Mouse (Mus musculus) ES-Bruce4 (cell line): Measurements from ENCODE around the gene Wdtc1. TPM values are rescaled to one million over a fixed set of nuclear protein-coding genes. Genes with fewer than 3 reads are reported as not detected.

Source experiments
- H3K27ac ChIP-seq: 2 replicates; pipeline ENCODE4 v1.5.1; 2012; ENCODE audit warnings: low read length, inconsistent platforms; ENCODE audit not compliant: insufficient read depth
- H3K27me3 ChIP-seq: 2 replicates; pipeline ENCODE4 v1.6.1; 2012; ENCODE audit warnings: mild to moderate bottlenecking, low read length, inconsistent platforms; ENCODE audit not compliant: control insufficient read depth, poor library complexity, insufficient read depth, severe bottlenecking
- H3K36me3 ChIP-seq: 2 replicates; pipeline ENCODE4 v1.6.1; 2012; ENCODE audit warnings: inconsistent platforms, mild to moderate bottlenecking, low read length, moderate library complexity; ENCODE audit not compliant: control insufficient read depth, poor library complexity, insufficient read depth, severe bottlenecking
- H3K4me1 ChIP-seq: one replicate; pipeline ENCODE4 v1.8.1; 2011; ENCODE audit warnings: low read length; ENCODE audit not compliant: control insufficient read depth, insufficient read depth
- H3K4me3 ChIP-seq: 2 replicates; pipeline ENCODE4 v1.5.1; 2011; ENCODE audit warnings: low read depth, mild to moderate bottlenecking, low read length
- H3K9ac ChIP-seq: 2 replicates; pipeline ENCODE4 v1.6.1; 2012; ENCODE audit warnings: low read depth, mild to moderate bottlenecking, inconsistent platforms; ENCODE audit not compliant: poor library complexity, severe bottlenecking
- H3K9me3 ChIP-seq: replicated peaks from 2 replicates; pipeline ENCODE4 v1.6.1; 2012; ENCODE audit warnings: mild to moderate bottlenecking, low read length, inconsistent platforms; ENCODE audit not compliant: control insufficient read depth, poor library complexity, insufficient read depth, severe bottlenecking
- CTCF ChIP-seq: IDR thresholded peaks from one replicate; pipeline ENCODE4 v1.8.1; 2011; ENCODE audit warnings: low read depth, low read length
- EP300 ChIP-seq: IDR thresholded peaks from 2 replicates; pipeline ENCODE4 v1.6.1; 2011; ENCODE audit warnings: low read depth, low read length; ENCODE audit not compliant: insufficient read depth
- POLR2A ChIP-seq: IDR thresholded peaks from one replicate; pipeline ENCODE4 v1.8.1; 2011; ENCODE audit warnings: low read length; ENCODE audit not compliant: insufficient read depth
- polyA plus RNA-seq: library from polyadenylated mRNA; stranded (reverse); fragments of >200 nt; gene quantifications from 2 replicates; pipeline ENCODE4 v1.2.4, GENCODE M21; 2011; ENCODE audit warnings: low read depth; ENCODE audit not compliant: missing spikeins, insufficient read depth, insufficient read length

Wdtc1 gene
- polyA plus RNA-seq, 1 experiment: 69.2 TPM

- no peak overlapping the region for H3K9ac ChIP-seq
- H3K4me1 ChIP-seq: peaks cover 4% of the 10 kb centered on the region
- no peaks in the 10 kb centered on the region for H3K9me3 ChIP-seq
- TF ChIP-seq CTCF: peak; percentile 97
- TF ChIP-seq EP300: no peak
- TF ChIP-seq POLR2A: no peak
- H3K27ac ChIP-seq: no peak overlapping the region
- no peak overlapping the region for H3K4me3 ChIP-seq
- peaks cover 34% of the 10 kb centered on the region for H3K36me3 ChIP-seq
- H3K27me3 ChIP-seq: no peaks in the 10 kb centered on the region
Observed at GRCm38 (mm10) chr4:133297801-133298238, 55.5 kb downstream of the Wdtc1 start.

GRCm38 (mm10) chr4:133297360-133297759, 55.9 kb downstream of the Wdtc1 start:
- H3K27ac ChIP-seq: no peak overlapping the region
- H3K9me3 ChIP-seq: no peaks in the 10 kb centered on the region
- H3K9ac ChIP-seq: no peak overlapping the region
- H3K36me3 ChIP-seq: peaks cover 34% of the 10 kb centered on the region
- H3K4me1 ChIP-seq: peaks cover 4% of the 10 kb centered on the region
- no peak overlapping the region for H3K4me3 ChIP-seq
- TF ChIP-seq CTCF (no peak), POLR2A (no peak), EP300 (no peak)
- H3K27me3 ChIP-seq: no peaks in the 10 kb centered on the region

DNA sequence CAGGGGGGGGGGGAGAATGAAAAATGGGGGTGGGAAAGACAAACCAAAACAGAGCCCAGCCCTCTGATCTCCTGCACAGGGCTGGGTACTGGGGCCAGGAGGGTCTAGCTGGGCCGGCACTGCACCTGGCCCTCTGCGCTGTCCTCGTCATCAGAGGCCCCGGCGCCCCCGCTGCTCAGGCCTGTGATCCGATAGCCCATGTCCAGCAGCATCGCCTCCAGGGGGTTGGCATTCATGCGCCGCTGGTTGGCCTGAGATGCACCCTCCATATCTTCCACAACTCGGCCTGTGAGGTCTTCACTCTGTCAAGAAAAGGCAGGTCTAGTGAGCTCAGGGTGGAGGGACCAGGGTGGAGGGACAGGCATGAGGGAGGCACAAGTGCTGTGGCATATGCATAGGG, 59.2 kb downstream of the Wdtc1 start:
- peaks cover 16% of the 10 kb centered on the region; the same call in 1 of the 2 replicates for H3K36me3 ChIP-seq
- no peaks in the 10 kb centered on the region for H3K9me3 ChIP-seq
- no peak for TF ChIP-seq CTCF
- TF ChIP-seq POLR2A: no peak
- TF ChIP-seq EP300: no peak
- H3K27me3 ChIP-seq: no peaks in the 10 kb centered on the region
- H3K9ac ChIP-seq: no peak overlapping the region
- H3K4me1 ChIP-seq: peaks cover 4% of the 10 kb centered on the region
- H3K27ac ChIP-seq: no peak overlapping the region
- H3K4me3 ChIP-seq: no peak overlapping the region

DNA sequence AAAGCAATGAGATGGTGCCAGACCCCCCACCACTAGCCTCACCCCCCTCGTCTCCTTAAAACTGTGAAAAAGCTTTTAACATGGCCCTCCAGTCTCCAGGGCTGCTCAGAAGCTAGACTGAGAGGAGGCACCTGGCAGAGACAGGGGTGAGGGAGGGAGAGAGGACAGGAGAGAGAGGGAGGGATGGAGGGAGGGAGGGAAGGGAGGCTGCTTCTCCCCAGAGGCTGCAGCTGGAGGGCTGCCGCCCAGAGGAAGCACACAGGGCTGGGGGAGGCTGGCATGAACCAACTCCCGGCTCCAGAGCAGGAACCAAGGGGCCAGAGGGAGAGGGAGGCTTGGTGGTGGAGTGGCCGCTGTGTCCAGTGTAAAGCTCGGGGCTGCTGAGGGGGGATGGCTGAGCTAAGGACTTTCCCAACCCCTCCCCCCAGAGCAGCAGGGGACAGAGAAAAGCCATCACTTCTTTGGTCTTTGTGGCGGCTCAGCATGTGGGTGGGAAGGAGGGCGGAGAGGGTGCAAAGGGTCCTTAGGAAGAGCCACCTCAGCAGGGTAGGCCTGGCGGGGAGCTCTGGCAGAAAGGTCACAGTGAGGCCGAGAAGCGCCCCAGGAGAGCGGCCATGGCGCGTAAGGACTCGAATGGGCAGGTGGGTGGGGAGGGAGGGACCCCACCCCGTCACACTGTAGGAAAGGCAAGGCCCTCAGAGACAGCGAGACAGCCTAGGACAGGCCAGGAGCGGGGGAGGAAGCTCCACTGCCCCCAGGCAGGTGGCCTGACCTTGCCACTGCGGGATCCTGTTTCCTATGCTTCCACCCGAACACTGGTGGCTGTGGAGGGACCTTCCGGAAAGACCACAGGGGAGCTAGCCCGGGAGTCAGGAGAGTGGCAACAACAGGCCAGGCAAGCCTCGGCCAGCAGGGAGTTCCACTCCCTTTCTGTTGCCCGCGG, 60.1 kb downstream of the Wdtc1 start:
- no peak overlapping the region for H3K9ac ChIP-seq
- no peak overlapping the region for H3K27ac ChIP-seq
- H3K36me3 ChIP-seq: peaks cover 16% of the 10 kb centered on the region; the same call in 1 of the 2 replicates
- H3K4me1 ChIP-seq: peaks cover 4% of the 10 kb centered on the region
- H3K9me3 ChIP-seq: no peaks in the 10 kb centered on the region
- TF ChIP-seq POLR2A: no peak
- no peak for TF ChIP-seq EP300
- TF ChIP-seq CTCF: no peak
- H3K27me3 ChIP-seq: no peaks in the 10 kb centered on the region
- H3K4me3 ChIP-seq: no peak overlapping the region

GRCm38 (mm10) chr4:133292405-133292804, 60.9 kb downstream of the Wdtc1 start:
- Histone ChIP-seq H3K27ac (no peak overlapping the region), H3K9me3 (no peaks in the 10 kb centered on the region), H3K4me3 (no peak overlapping the region), H3K9ac (no peak overlapping the region), H3K4me1 (peaks cover 4% of the 10 kb centered on the region), H3K27me3 (no peaks in the 10 kb centered on the region), H3K36me3 (peaks cover 16% of the 10 kb centered on the region; the same call in 1 of the 2 replicates)
- TF ChIP-seq POLR2A (no peak), EP300 (no peak), CTCF (no peak)

- TF ChIP-seq CTCF: no peak
- TF ChIP-seq EP300: no peak
- TF ChIP-seq POLR2A: no peak
- H3K27me3 ChIP-seq: no peaks in the 10 kb centered on the region
Observed at GRCm38 (mm10) chr4:133291255-133291654, 62.0 kb downstream of the Wdtc1 start.

More at GRCm38 (mm10) chr4:133291255-133291654, 62.0 kb downstream of the Wdtc1 start:
- H3K4me3 ChIP-seq: no peak overlapping the region
- no peaks in the 10 kb centered on the region for H3K9me3 ChIP-seq
- H3K4me1 ChIP-seq: peaks cover 4% of the 10 kb centered on the region
- peaks cover 14% of the 10 kb centered on the region; the same call in 1 of the 2 replicates for H3K36me3 ChIP-seq
- no peak overlapping the region for H3K9ac ChIP-seq
- no peak overlapping the region for H3K27ac ChIP-seq
